Mouse (Mus musculus): ENCODE data around the gene Trak1. TPM values are rescaled to one million over a fixed set of nuclear protein-coding genes. Genes with fewer than 3 reads are reported as not detected.

Gene Trak1
- polyA plus RNA-seq, 1 experiment from 2014 or later: 27.1 TPM

GRCm38 (mm10) chr9:121286325-121286901 is 10.9 kb upstream of the Trak1 start:
- no peaks in the 10 kb centered on the region; the same call in 1 of the 2 replicates for H3K27me3 ChIP-seq (ENCODE audit: control insufficient read depth, insufficient read depth, low read depth, low read length)
- peak overlapping the region; percentile 58 for H3K4me2 ChIP-seq (ENCODE audit: low read depth, low read length)
- 0 out of 2 replicates have a peak, but pooled peaks cover 2% of the 10 kb centered on the region for H3K4me1 ChIP-seq (replicated peaks; ENCODE audit: control insufficient read depth, insufficient read depth, low read length)
- H3K9ac ChIP-seq (ENCODE audit: low read length): peak overlapping the region; percentile 65
- H3K36me3 ChIP-seq (ENCODE audit: control insufficient read depth, insufficient read depth, low read length): no peaks in the 10 kb centered on the region
- peak; percentile 42 for ATAC-seq (ENCODE audit: low read depth)
- H3K4me3 ChIP-seq (ENCODE audit: low read length): peak overlapping the region; percentile 59
- WGBS: 73% methylated on average over 3 of the region's 3 CpGs
- no peak overlapping the region for H3K27ac ChIP-seq (ENCODE audit: low read length)
- H3K9me3 ChIP-seq (ENCODE audit: control insufficient read depth, low read length): peaks cover 8% of the 10 kb centered on the region; the same call in 1 of the 2 replicates

DNA sequence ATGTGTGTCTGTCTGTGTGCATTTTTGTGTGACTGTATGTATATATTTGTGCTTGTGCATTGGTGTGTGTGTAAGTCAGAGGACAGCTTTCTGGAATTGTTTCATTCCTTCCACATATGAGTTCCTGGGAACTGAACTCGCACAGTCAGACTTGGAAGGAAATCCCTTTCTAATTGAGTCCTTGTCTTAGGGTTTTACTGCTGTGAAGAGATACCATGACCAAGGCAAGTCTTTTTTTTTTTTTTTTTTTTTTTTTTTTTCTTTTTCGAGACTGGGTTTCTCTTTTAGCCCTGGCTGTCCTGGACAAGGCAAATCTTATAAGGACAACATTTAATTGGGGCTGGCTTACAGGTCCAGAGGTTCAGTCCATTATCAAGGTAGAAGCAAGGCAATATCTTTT is 6.0 kb upstream of the Trak1 start:
- Histone ChIP-seq H3K9me3 (ENCODE audit: control insufficient read depth, low read length) (no peaks in the 10 kb centered on the region; the same call in 1 of the 2 replicates), H3K4me3 (ENCODE audit: low read length) (no peak overlapping the region), H3K4me1 (replicated peaks; ENCODE audit: control insufficient read depth, insufficient read depth, low read length) (no peaks in the 10 kb centered on the region), H3K9ac (ENCODE audit: low read length) (no peak overlapping the region), H3K36me3 (ENCODE audit: control insufficient read depth, insufficient read depth, low read length) (no peaks in the 10 kb centered on the region), H3K27ac (ENCODE audit: low read length) (no peak overlapping the region), H3K4me2 (ENCODE audit: low read depth, low read length) (no peak overlapping the region), H3K27me3 (ENCODE audit: control insufficient read depth, insufficient read depth, low read depth, low read length) (no peaks in the 10 kb centered on the region; the same call in 1 of the 2 replicates)
- WGBS: 77% methylated on average over 2 of the region's 2 CpGs
- ATAC-seq (ENCODE audit: low read depth): no peak

GRCm38 (mm10) chr9:121293187-121293586 is 4.1 kb upstream of the Trak1 start:
- WGBS: 75% methylated on average over 7 of the region's 7 CpGs
- no peaks in the 10 kb centered on the region; the same call in 1 of the 2 replicates for H3K27me3 ChIP-seq (ENCODE audit: control insufficient read depth, insufficient read depth, low read depth, low read length)
- peaks cover 5% of the 10 kb centered on the region; the same call in 1 of the 2 replicates for H3K4me1 ChIP-seq (replicated peaks; ENCODE audit: control insufficient read depth, insufficient read depth, low read length)
- H3K9ac ChIP-seq (ENCODE audit: low read length): no peak overlapping the region
- no peaks in the 10 kb centered on the region; the same call in 1 of the 2 replicates for H3K9me3 ChIP-seq (ENCODE audit: control insufficient read depth, low read length)
- no peak overlapping the region for H3K4me2 ChIP-seq (ENCODE audit: low read depth, low read length)
- no peak overlapping the region for H3K4me3 ChIP-seq (ENCODE audit: low read length)
- H3K36me3 ChIP-seq (ENCODE audit: control insufficient read depth, insufficient read depth, low read length): no peaks in the 10 kb centered on the region
- ATAC-seq (ENCODE audit: low read depth): no peak
- H3K27ac ChIP-seq (ENCODE audit: low read length): no peak overlapping the region

- H3K9ac ChIP-seq (ENCODE audit: low read length): no peak overlapping the region
- no peak overlapping the region for H3K4me3 ChIP-seq (ENCODE audit: low read length)
- no peaks in the 10 kb centered on the region for H3K27me3 ChIP-seq (ENCODE audit: control insufficient read depth, insufficient read depth, low read depth, low read length)
- H3K9me3 ChIP-seq (ENCODE audit: control insufficient read depth, low read length): no peaks in the 10 kb centered on the region; the same call in 1 of the 2 replicates
- H3K36me3 ChIP-seq (ENCODE audit: control insufficient read depth, insufficient read depth, low read length): no peaks in the 10 kb centered on the region
- no peak overlapping the region for H3K4me2 ChIP-seq (ENCODE audit: low read depth, low read length)
- no peak overlapping the region for H3K27ac ChIP-seq (ENCODE audit: low read length)
- peaks cover 25% of the 10 kb centered on the region for H3K4me1 ChIP-seq (replicated peaks; ENCODE audit: control insufficient read depth, insufficient read depth, low read length)
- 60% methylated on average over 7 of the region's 7 CpGs for WGBS
- no peak for ATAC-seq (ENCODE audit: low read depth)
Observed at GRCm38 (mm10) chr9:121295221-121295620, 2.1 kb upstream of the Trak1 start.

DNA sequence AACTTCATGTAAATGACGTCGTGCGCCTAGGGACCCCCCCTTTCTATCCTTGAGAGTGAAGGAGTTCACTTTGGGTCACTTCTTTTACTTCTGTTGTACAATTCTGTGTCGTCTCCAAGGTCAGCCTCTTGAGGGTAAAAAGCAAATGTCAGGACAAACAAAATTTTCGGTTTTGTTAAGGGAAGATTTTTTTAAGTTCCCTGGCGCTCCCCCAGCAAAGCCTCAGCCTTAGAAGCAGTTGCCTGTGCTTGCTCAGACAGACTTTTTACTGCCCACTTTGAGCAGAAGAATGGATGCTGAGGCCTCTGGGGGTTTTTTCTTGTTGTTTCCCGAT is 730 bp downstream of the Trak1 start:
- peak overlapping the region; percentile 99 for H3K4me2 ChIP-seq (ENCODE audit: low read depth, low read length)
- peaks cover 37% of the 10 kb centered on the region for H3K4me1 ChIP-seq (replicated peaks; ENCODE audit: control insufficient read depth, insufficient read depth, low read length)
- H3K9me3 ChIP-seq (ENCODE audit: control insufficient read depth, low read length): no peaks in the 10 kb centered on the region
- peak overlapping the region; percentile 63 for H3K27ac ChIP-seq (ENCODE audit: low read length)
- no peaks in the 10 kb centered on the region for H3K27me3 ChIP-seq (ENCODE audit: control insufficient read depth, insufficient read depth, low read depth, low read length)
- H3K36me3 ChIP-seq (ENCODE audit: control insufficient read depth, insufficient read depth, low read length): no peaks in the 10 kb centered on the region
- ATAC-seq (ENCODE audit: low read depth): no peak
- WGBS: 2% methylated on average over 7 of the region's 7 CpGs
- peak overlapping the region; percentile 90 for H3K4me3 ChIP-seq (ENCODE audit: low read length)
- peak overlapping the region; percentile 93 for H3K9ac ChIP-seq (ENCODE audit: low read length)

DNA sequence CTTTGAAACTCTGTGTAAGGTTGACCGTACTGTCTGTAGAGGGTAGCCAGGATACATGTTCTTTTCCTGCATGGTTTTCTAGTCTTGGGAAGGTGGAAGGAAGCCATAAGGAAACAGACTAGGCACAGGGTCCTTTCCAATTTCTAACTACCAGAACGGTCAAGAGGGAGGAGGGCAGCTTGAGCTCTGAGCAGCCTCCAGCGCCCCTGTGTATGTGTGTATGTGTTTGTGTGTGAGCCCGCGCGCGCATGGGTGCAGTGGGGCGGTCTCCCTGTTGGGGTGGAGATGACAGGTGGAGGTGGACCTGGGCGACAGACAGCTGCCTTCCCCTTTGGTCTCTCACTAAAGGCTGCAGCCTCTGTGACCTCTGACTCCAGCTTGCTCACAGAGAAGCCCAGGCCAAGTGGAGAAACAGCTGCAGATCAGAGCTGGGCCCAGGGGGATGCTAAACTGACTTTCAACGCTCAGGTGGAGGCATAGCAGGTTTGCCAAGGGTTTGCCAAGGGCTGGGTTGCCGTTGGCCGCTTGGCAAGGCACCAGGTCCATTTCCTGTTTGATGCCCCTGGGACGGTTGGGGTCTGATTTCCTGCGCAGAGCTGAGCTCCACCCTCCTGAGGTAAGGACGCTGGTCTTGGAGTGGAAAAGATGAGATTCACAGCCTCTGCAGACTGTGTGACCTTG is 1.2 kb downstream of the Trak1 start:
- Histone ChIP-seq H3K27ac (ENCODE audit: low read length) (peak overlapping the region; percentile 63), H3K27me3 (ENCODE audit: control insufficient read depth, insufficient read depth, low read depth, low read length) (no peaks in the 10 kb centered on the region), H3K9me3 (ENCODE audit: control insufficient read depth, low read length) (no peaks in the 10 kb centered on the region), H3K9ac (ENCODE audit: low read length) (peak overlapping the region; percentile 93), H3K4me3 (ENCODE audit: low read length) (peak overlapping the region; percentile 90), H3K36me3 (ENCODE audit: control insufficient read depth, insufficient read depth, low read length) (no peaks in the 10 kb centered on the region), H3K4me1 (replicated peaks; ENCODE audit: control insufficient read depth, insufficient read depth, low read length) (peaks cover 37% of the 10 kb centered on the region), H3K4me2 (ENCODE audit: low read depth, low read length) (peak overlapping the region; percentile 99)
- no peak for ATAC-seq (ENCODE audit: low read depth)
- WGBS: 24% methylated on average over 15 of the region's 15 CpGs

- H3K4me2 ChIP-seq (ENCODE audit: low read depth, low read length): peak overlapping the region; percentile 99
- no peaks in the 10 kb centered on the region for H3K27me3 ChIP-seq (ENCODE audit: control insufficient read depth, insufficient read depth, low read depth, low read length)
- no peaks in the 10 kb centered on the region for H3K36me3 ChIP-seq (ENCODE audit: control insufficient read depth, insufficient read depth, low read length)
- WGBS: 66% methylated on average over 9 of the region's 9 CpGs
- peak overlapping the region; percentile 26; the same call in 1 of the 2 replicates for H3K9ac ChIP-seq (ENCODE audit: low read length)
- peak overlapping the region; percentile 7; the same call in 1 of the 2 replicates for H3K27ac ChIP-seq (ENCODE audit: low read length)
- no peak for ATAC-seq (ENCODE audit: low read depth)
- no peaks in the 10 kb centered on the region for H3K9me3 ChIP-seq (ENCODE audit: control insufficient read depth, low read length)
- H3K4me1 ChIP-seq (replicated peaks; ENCODE audit: control insufficient read depth, insufficient read depth, low read length): peaks cover 37% of the 10 kb centered on the region
- peak overlapping the region; percentile 90 for H3K4me3 ChIP-seq (ENCODE audit: low read length)
Observed at GRCm38 (mm10) chr9:121299223-121299755, 2.0 kb downstream of the Trak1 start.

GRCm38 (mm10) chr9:121299976-121300570 is 2.8 kb downstream of the Trak1 start:
- 65% methylated on average over 19 of the region's 19 CpGs for WGBS
- H3K27me3 ChIP-seq (ENCODE audit: control insufficient read depth, insufficient read depth, low read depth, low read length): no peaks in the 10 kb centered on the region
- H3K4me2 ChIP-seq (ENCODE audit: low read depth, low read length): peak overlapping the region; percentile 23
- H3K9ac ChIP-seq (ENCODE audit: low read length): peak overlapping the region; percentile 28; the same call in 1 of the 2 replicates
- no peaks in the 10 kb centered on the region for H3K36me3 ChIP-seq (ENCODE audit: control insufficient read depth, insufficient read depth, low read length)
- no peak overlapping the region for H3K27ac ChIP-seq (ENCODE audit: low read length)
- H3K4me3 ChIP-seq (ENCODE audit: low read length): no peak overlapping the region
- no peak for ATAC-seq (ENCODE audit: low read depth)
- H3K9me3 ChIP-seq (ENCODE audit: control insufficient read depth, low read length): no peaks in the 10 kb centered on the region
- H3K4me1 ChIP-seq (replicated peaks; ENCODE audit: control insufficient read depth, insufficient read depth, low read length): peaks cover 37% of the 10 kb centered on the region
